Mouse (Mus musculus): ENCODE measurements around the gene Btnl6. TPM values are rescaled to one million over a fixed set of nuclear protein-coding genes. Genes with fewer than 3 reads are reported as not detected.

Btnl6 gene
- total RNA-seq (2012; rRNA removed): not detected in 2 replicates

DNA sequence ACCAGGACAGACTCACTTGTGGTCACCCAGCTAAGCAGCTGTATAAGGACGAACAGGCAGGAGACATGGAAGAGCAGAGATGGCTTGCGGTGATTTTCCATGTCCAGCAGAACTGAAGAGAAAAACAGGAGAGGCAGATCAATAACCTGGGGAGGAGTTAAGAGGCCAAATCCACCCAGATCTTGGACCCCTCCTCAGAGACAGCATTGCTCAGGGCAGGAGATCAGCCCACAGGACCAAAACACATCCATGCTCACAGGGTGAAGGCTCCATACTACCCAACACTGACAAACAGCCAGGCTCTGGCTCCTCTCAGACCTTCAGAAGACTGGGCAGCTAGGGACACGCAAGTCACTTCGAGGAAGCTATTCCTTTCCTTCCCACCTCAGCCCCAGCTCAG lies at the start of gene Btnl6:
Gene Btnl6, minus strand, starts transcription at position 101 of the 400 bp plus-strand sequence.
- in situ Hi-C loops (cut with MboI; ENCODE audit: low sequenced_read_pairs in 2 of 2, unreplicated experiment in 2 of 2): no loop called here
- DNase-seq (ENCODE audit: low read depth, low spot score): no peak

DNA sequence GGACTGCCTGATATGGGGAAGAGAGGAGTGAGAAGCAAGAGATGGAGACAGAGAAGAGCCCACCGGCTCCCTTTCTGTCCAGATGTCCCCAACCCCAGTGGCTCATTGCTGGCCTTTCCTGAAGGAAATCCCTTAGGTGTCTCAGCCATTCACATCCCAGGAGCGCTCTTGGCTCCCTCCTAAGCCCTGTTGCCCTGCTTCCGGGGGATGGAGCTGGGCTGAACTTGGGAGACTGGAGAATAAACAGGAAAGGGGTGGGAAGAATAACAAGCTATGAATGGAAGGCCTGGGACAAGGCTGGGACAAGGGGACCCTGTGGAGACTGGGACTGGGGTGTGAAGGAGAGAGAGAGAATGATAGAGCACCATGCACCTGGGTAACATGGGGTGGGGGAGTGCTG lies 47.6 kb upstream of the Btnl6 start:
- Histone ChIP-seq H3K9me3 (ENCODE audit: control insufficient read depth, insufficient read depth, low read depth, low read length) (no peaks in the 10 kb centered on the region), H3K36me3 (ENCODE audit: control insufficient read depth, insufficient read depth, low read length, poor library complexity, severe bottlenecking) (peaks cover 2% of the 10 kb centered on the region; the same call in 1 of the 2 replicates), H3K4me1 (ENCODE audit: control insufficient read depth in 2 of 2, insufficient read depth in 2 of 2, low read length in 2 of 2, poor library complexity in 1 of 2) (peaks cover 16 to 30% of the 10 kb centered on the region in 2 experiments), H3K27ac (ENCODE audit: insufficient read depth, low read depth, low read length, poor library complexity, severe bottlenecking) (no peak overlapping the region), H3K4me3 (ENCODE audit: insufficient read depth in 1 of 2, low read depth in 1 of 2, low read length in 2 of 2, poor library complexity in 1 of 2, severe bottlenecking in 1 of 2) (peak overlapping the region; percentile 37 to 53; a peak in 3 of 4 replicates), H3K9ac (ENCODE audit: insufficient read depth, low read depth, low read length, poor library complexity, severe bottlenecking) (peak overlapping the region; percentile 42; the same call in 1 of the 2 replicates)
- DNase-seq (ENCODE audit: low read depth, low spot score): no peak
- in situ Hi-C loops (cut with MboI; ENCODE audit: low sequenced_read_pairs in 2 of 2, unreplicated experiment in 2 of 2): no loop called here
- TF ChIP-seq ZNF384 (IDR thresholded peaks at IDR 0.05; ENCODE audit: low read depth, low read length) (no peak), ZC3H11A (IDR thresholded peaks at IDR 0.05; ENCODE audit: borderline replicate concordance, low read depth, low read length) (no peak), MAFK (IDR thresholded peaks at IDR 0.05; ENCODE audit: insufficient read depth, low read depth, low read length) (no peak)

More for the DNA sequence above, at the start of gene Btnl6:
- Histone ChIP-seq H3K36me3 (ENCODE audit: control insufficient read depth, insufficient read depth, low read length, poor library complexity, severe bottlenecking) (no peaks in the 10 kb centered on the region), H3K27ac (ENCODE audit: insufficient read depth, low read depth, low read length, poor library complexity, severe bottlenecking) (no peak within 1 kb of the TSS), H3K4me3 (ENCODE audit: insufficient read depth in 1 of 2, low read depth in 1 of 2, low read length in 2 of 2, poor library complexity in 1 of 2, severe bottlenecking in 1 of 2) (no peak within 1 kb of the TSS), H3K9ac (ENCODE audit: insufficient read depth, low read depth, low read length, poor library complexity, severe bottlenecking) (no peak within 1 kb of the TSS), H3K9me3 (ENCODE audit: control insufficient read depth, insufficient read depth, low read depth, low read length) (no peaks in the 10 kb centered on the region), H3K4me1 (ENCODE audit: control insufficient read depth in 2 of 2, insufficient read depth in 2 of 2, low read length in 2 of 2, poor library complexity in 1 of 2) (no peaks in the 10 kb centered on the region)
- TF ChIP-seq MAFK (IDR thresholded peaks at IDR 0.05; ENCODE audit: insufficient read depth, low read depth, low read length) (no peak), ZC3H11A (IDR thresholded peaks at IDR 0.05; ENCODE audit: borderline replicate concordance, low read depth, low read length) (no peak), HCFC1 (IDR thresholded peaks at IDR 0.05; ENCODE audit: borderline replicate concordance, insufficient read depth, low read length) (no peak), CHD2 (IDR thresholded peaks at IDR 0.05; ENCODE audit: low read depth, low read length) (no peak), ZNF384 (IDR thresholded peaks at IDR 0.05; ENCODE audit: low read depth, low read length) (no peak)

DNA sequence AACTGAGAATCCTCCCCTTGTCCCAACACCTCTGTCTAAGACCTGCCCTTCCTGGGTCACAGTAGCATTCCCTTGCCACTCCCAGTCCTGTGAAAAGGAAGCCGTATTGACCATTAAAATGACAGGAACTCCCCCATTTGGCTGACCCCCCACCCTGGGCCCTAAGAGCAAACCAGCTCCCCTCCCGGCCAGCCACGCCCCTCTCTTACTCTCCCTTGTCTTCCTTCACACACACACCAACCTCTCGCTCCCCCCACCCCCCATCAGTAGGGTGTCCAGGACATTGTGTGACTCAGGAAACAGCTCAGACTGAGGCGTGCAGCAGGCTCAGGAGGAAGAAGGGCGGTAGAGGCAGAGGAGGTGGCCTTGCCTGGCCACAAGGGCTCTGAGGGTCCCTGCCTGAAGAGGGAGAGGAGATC lies 46.9 kb upstream of the Btnl6 start, which contains the start of gene Notch4:
Gene Notch4, plus strand, starts transcription at position 266 of the 419 bp plus-strand sequence.
- H3K27ac ChIP-seq (ENCODE audit: insufficient read depth, low read depth, low read length, poor library complexity, severe bottlenecking): peak within 1 kb of the TSS; percentile 59
- TF ChIP-seq CHD2 (IDR thresholded peaks at IDR 0.05; ENCODE audit: low read depth, low read length) (no peak), HCFC1 (IDR thresholded peaks at IDR 0.05; ENCODE audit: borderline replicate concordance, insufficient read depth, low read length) (no peak), MAFK (IDR thresholded peaks at IDR 0.05; ENCODE audit: insufficient read depth, low read depth, low read length) (no peak), ZC3H11A (IDR thresholded peaks at IDR 0.05; ENCODE audit: borderline replicate concordance, low read depth, low read length) (no peak), ZNF384 (IDR thresholded peaks at IDR 0.05; ENCODE audit: low read depth, low read length) (no peak)

DNA sequence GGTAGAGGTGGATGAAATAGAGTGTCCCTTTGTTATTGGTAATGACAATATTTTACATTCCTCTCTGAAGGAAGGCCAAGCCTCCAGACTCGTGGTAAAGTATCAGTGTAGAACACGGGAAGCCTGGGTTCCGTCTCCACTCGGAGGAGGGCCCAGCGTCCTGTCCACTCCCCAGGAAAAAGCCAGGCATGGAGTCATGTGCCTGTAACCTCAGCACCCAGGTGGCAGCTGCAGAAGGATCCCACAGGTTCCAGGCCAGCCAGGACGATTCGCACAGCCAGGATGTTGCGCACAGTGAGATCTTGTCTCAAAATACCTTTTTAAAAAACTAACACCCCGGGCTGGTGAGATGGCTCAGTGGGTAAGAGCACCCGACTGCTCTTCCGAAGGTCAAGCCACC lies 46.2 kb upstream of the Btnl6 start:
- Histone ChIP-seq H3K4me3 (ENCODE audit: insufficient read depth in 1 of 2, low read depth in 1 of 2, low read length in 2 of 2, poor library complexity in 1 of 2, severe bottlenecking in 1 of 2) (peak overlapping the region in 1 of 2 experiments; percentile 11; a peak in 1 of 4 replicates), H3K27ac (ENCODE audit: insufficient read depth, low read depth, low read length, poor library complexity, severe bottlenecking) (peak overlapping the region; percentile 56; the same call in 1 of the 2 replicates), H3K4me1 (ENCODE audit: control insufficient read depth in 2 of 2, insufficient read depth in 2 of 2, low read length in 2 of 2, poor library complexity in 1 of 2) (peaks cover 16 to 32% of the 10 kb centered on the region in 2 experiments), H3K9me3 (ENCODE audit: control insufficient read depth, insufficient read depth, low read depth, low read length) (no peaks in the 10 kb centered on the region), H3K36me3 (ENCODE audit: control insufficient read depth, insufficient read depth, low read length, poor library complexity, severe bottlenecking) (peaks cover 2% of the 10 kb centered on the region; the same call in 1 of the 2 replicates), H3K9ac (ENCODE audit: insufficient read depth, low read depth, low read length, poor library complexity, severe bottlenecking) (peak overlapping the region; percentile 57)
- in situ Hi-C loops (cut with MboI; ENCODE audit: low sequenced_read_pairs in 2 of 2, unreplicated experiment in 2 of 2): no loop called here
- DNase-seq (ENCODE audit: low read depth, low spot score): no peak
- TF ChIP-seq ZC3H11A (IDR thresholded peaks at IDR 0.05; ENCODE audit: borderline replicate concordance, low read depth, low read length) (no peak), CHD2 (IDR thresholded peaks at IDR 0.05; ENCODE audit: low read depth, low read length) (no peak), HCFC1 (IDR thresholded peaks at IDR 0.05; ENCODE audit: borderline replicate concordance, insufficient read depth, low read length) (no peak)

More for the DNA sequence above, 46.9 kb upstream of the Btnl6 start, which contains the start of gene Notch4:
- peak; percentile 82 for DNase-seq (ENCODE audit: low read depth, low spot score)
- H3K4me3 ChIP-seq (ENCODE audit: insufficient read depth in 1 of 2, low read depth in 1 of 2, low read length in 2 of 2, poor library complexity in 1 of 2, severe bottlenecking in 1 of 2): peak within 1 kb of the TSS; percentile 37 to 53
- H3K9me3 ChIP-seq (ENCODE audit: control insufficient read depth, insufficient read depth, low read depth, low read length): no peaks in the 10 kb centered on the region
- peaks cover 2% of the 10 kb centered on the region; the same call in 1 of the 2 replicates for H3K36me3 ChIP-seq (ENCODE audit: control insufficient read depth, insufficient read depth, low read length, poor library complexity, severe bottlenecking)
- H3K4me1 ChIP-seq (ENCODE audit: control insufficient read depth in 2 of 2, insufficient read depth in 2 of 2, low read length in 2 of 2, poor library complexity in 1 of 2): peaks cover 16 to 32% of the 10 kb centered on the region in 2 experiments
- peak within 1 kb of the TSS; percentile 57 for H3K9ac ChIP-seq (ENCODE audit: insufficient read depth, low read depth, low read length, poor library complexity, severe bottlenecking)
- in situ Hi-C loops (cut with MboI; ENCODE audit: low sequenced_read_pairs in 2 of 2, unreplicated experiment in 2 of 2): no loop called here

All from ES-E14 (cell line).